Mouse (Mus musculus): ENCODE measurements around the gene Nme9.

- no peak for TF ChIP-seq TAL1 (IDR thresholded peaks at IDR 0.05; ENCODE audit: low read length)
- no peak for TF ChIP-seq GATA1 (IDR thresholded peaks at IDR 0.05; ENCODE audit: low read length)
Measured at GRCm38 (mm10) chr9:99458529-99459208, 7.4 kb downstream of the Nme9 start.

All from erythroblast, embryonic 14.5 days (primary cell).